Mouse (Mus musculus) common myeloid progenitor, adult 5-6 weeks (primary cell): ENCODE measurements around the gene Trit1. TPM values are rescaled to one million over a fixed set of nuclear protein-coding genes. Genes with fewer than 3 reads are reported as not detected.
"Not testable (repeated sequence)": the region's sequence is repeated elsewhere in the genome, so short reads cannot be mapped to it uniquely, and the experiment has no call there.

ENCODE experiments used
- ATAC-seq: replicated peaks from 2 replicates; pipeline ENCODE4 v1.8.0; 2016; ENCODE audit warnings: low read depth, mild to moderate bottlenecking, moderate TSS enrichment, inconsistent platforms; ENCODE audit not compliant: poor library complexity, severe bottlenecking
- total RNA-seq: library from RNA; stranded (forward); fragments of 200-1000, 187-1606 nt; gene quantifications from 2 replicates; pipeline ENCODE4 v1.2.3, GENCODE M21; 2017

Trit1 gene
- total RNA-seq, 1 experiment from 2014 or later, result 39.4 TPM

DNA sequence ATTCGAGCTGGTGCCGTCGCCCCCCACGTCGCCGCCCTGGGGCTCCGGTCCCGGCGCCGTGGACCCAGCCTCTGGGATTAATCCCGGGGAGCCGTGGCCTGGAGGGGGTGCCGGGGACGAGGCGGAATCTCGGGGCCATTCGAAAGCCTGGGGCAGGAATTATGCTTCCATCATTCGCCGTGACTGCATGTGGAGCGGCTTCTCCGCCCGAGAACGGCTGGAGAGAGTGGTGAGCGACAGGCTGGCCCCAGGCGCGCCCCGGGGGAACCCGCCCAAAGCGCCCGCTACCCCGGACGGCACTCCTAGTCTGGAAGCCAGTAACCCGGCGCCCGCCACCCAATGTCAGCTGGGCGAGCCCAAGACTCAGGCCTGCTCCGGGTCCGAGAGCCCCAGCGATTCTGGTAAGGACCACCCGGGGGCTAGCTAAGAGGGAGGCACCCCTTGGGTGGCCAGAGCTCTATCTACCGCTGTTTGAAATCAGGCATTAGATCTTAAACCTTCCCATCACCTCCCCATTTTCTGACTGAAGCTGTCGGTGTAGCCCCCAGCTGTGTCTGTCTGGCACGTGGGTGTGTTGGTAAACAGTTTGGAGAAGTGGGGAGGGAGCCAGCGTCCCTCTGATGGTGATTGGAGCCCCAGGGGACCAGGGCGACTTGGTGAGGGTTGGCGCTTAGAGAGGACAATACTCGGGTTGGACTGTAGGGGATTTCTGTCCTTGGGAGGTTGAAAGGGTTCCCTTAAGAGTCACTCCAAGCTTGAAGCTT lies 19.6 kb upstream of the Trit1 start:
- ATAC-seq, result peak; percentile 80

DNA sequence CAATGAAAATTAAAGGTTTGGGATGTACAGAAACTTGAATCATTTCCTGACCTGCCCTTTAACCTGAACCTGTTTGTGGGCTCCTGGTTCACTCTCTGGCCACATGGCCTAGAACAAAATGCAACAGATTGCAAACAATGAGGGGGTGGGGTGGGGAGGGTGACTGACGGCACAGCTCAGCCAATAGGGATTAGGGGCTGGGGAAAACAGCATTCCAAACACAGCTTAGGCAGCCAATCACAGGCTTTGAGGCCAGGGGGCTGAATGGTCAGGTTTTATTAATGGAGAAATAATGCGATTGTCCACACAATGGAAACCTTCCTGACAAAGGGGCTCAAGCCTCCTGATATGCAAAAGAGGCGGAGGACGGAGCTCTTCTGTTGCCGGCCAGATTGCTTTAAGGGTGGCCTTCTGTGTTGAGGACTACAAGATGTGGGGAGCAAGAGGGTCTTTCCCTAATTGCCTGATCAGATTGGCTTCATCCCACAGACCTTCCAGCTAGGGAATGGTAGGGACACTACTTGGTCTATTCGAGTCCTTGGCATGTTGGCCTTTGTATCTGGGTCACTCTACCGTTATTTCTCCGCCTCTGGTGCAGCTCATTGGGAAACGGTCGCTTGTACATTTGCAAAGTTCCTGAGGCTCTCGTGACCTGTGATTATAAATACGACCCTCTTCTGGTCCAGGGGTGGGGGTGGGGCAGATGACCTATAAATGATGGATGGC lies 17.7 kb upstream of the Trit1 start:
- no peak for ATAC-seq

DNA sequence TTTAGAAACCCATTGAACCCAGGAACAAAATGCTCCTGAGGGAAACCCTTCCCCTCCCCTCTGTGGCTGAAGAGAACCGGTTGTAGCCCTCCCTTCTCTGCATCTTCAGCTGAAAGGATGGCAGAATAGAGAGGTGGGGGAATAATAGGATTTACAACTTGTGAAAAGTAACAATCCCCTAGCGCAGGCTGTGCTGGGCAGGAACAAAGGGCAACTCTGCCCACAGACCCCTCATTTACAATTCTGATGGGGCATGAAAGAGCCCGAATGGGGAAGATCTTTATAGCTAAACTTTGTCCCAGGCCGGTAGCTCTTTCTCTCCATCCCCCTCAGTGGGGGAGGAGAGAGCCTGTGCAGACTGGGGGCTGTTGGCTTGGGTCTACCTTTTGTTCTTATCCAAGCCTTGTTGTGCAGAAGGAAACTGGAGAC lies 17.1 kb upstream of the Trit1 start:
- no peak for ATAC-seq

- no peak for ATAC-seq
Observed at GRCm38 (mm10) chr4:123000130-123000529, 16.3 kb upstream of the Trit1 start.

- ATAC-seq, result no peak
Observed at GRCm38 (mm10) chr4:123000617-123001342, 15.6 kb upstream of the Trit1 start.

- ATAC-seq, result no peak
Observed at GRCm38 (mm10) chr4:123005054-123005966, 11.1 kb upstream of the Trit1 start.

DNA sequence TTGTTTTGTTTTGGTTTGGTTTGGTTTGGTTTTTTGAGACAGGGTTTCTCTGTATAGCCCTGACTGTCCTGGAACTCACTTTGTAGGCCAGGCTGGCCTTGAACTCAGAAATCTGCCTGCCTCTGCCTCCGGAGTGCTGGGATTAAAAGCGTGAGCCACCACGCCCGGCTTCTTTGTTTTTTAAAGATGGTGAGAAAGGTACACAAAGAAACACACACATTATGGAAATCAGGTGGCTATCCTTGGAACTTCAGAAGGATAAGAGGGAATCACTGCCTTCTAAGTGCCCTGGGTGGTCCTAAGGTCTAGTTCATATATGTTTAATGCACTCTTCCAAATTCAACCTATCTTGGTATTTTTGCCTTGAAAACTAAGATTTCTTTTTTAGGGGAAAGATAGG lies 3.9 kb upstream of the Trit1 start:
- not testable (repeated sequence) for ATAC-seq

GRCm38 (mm10) chr4:123013346-123013945 lies 3.0 kb upstream of the Trit1 start:
- ATAC-seq, result no peak

- ATAC-seq, result peak; percentile 63
Observed at GRCm38 (mm10) chr4:123013949-123014406, 2.4 kb upstream of the Trit1 start.

GRCm38 (mm10) chr4:123014501-123015282 lies 1.7 kb upstream of the Trit1 start:
- ATAC-seq, result no peak

DNA sequence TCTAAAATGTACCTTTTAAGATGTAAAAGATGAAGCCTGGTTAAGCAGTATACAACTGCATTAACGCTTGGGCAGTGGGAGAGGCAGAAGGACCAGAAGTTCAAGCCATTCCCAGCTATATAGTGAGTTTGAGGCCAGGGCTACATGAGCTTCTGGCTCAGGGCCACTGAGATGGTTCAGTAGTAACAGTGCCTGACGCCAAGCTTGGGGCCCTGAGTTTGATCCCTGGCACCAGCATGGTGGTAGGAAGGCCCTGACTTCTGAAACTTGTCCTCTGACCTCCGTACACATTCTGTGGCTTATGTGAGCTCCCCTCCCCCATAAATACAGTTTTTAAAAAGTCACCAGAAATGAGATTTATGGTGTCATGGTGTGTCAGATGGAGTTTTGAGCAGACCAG lies 5.2 kb downstream of the Trit1 start:
- no peak for ATAC-seq

DNA sequence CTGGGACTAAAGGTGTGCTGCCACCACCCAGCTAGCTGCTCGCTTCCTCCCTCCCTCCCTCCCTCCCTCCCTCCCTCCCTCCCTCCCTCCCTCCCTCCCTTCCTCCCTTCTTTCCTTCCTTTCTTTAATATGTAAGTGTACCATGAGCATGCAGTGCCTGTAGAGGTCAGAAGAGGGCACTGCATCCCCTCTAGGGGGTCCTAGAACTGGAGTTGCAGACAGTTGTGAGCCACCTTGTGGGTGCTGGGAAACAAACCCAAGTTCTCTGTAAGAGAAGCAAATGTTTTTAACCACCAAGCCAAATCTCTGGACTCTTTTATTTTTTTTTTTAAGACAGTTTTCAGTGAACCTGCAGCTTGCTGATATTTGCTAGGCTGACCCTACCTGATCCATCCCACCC lies 6.5 kb downstream of the Trit1 start:
- ATAC-seq, result no peak

DNA sequence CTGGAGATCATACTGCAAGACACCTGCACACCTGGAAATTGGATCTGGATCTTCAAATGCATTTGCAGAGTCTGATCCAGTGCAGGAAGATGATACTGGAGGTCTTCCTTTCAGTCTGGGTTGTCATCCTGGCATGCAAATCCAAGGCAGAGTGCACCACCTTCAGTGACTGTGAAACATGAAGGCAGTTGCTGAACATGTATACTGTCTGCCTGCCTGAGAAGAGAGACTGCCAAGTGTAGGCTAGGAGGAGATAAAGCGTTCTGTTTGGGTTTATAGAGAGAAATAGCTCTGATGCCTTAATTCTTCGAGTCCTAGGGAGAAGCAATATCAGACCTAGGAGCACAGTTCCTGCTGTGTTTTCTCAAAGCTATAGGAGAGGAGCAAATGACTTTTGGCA lies 9.0 kb downstream of the Trit1 start:
- ATAC-seq, result 0 out of 2 replicates have a peak, but pooled peaks have one; percentile 0

DNA sequence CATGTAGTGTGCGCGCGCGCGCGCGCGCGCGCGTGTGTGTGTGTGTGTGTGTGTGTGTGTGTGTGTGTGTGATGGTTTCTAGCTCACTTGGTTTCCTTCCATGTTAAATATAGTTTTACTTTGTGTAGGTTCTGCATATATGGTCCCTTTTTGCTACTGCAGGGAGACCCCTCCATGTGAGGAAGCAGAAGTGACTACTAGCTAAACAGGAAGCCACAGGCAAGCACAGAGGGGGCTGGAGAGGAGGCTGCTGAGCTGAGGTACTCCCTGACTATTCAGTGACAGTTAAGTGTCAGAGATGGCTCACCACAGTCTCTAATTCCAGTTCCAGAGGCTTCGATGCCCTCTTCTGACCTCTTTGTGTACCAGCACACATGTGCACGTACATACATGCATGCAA lies 9.8 kb downstream of the Trit1 start:
- peak; percentile 99 for ATAC-seq

DNA sequence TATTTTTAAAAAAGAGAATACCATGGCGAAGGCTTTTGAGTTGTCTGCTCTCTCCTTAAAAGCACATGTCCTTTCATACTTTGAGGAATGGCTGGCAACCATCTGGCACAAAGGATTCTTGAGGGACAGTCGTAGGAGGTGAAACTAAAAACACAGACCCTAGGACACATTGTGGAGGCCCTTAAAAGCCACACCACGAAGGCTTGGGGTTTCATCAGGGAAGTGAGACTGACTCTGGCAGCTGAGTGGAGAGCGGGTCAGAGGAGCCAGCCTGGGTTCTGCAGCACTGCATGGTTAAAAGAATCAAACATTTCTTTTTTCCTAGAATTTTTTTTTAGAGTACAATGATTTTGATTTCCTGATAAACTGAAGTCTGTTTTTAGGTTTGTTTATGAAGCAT lies 10.2 kb downstream of the Trit1 start:
- ATAC-seq, result peak; percentile 70

GRCm38 (mm10) chr4:123034841-123035240 lies 18.4 kb downstream of the Trit1 start:
- no peak for ATAC-seq

GRCm38 (mm10) chr4:123035636-123036035 lies 19.2 kb downstream of the Trit1 start:
- ATAC-seq, result no peak

- ATAC-seq, result no peak
Observed at GRCm38 (mm10) chr4:123036710-123037109, 20.3 kb downstream of the Trit1 start.

DNA sequence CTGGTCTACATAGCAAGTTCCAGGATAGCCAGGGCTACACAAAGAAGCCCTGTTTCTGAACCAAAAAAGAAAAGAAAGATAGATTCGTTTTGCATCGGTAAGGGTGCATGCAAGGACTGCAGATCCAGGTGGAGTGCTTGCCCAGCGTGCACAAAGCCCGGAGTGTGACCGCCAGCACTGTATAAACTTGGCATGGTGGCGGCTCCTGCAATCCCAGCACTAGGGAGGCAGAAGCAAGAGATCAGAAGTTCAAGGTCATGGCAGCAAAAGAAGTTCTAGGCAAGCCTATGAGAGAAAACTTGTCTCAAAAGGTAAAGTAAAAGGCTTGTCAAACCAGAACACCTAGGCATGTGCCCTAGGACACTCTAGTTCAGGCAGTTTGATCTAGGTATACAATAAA lies 24.7 kb downstream of the Trit1 start:
- ATAC-seq, result no peak
